In the genomic region with DNA sequence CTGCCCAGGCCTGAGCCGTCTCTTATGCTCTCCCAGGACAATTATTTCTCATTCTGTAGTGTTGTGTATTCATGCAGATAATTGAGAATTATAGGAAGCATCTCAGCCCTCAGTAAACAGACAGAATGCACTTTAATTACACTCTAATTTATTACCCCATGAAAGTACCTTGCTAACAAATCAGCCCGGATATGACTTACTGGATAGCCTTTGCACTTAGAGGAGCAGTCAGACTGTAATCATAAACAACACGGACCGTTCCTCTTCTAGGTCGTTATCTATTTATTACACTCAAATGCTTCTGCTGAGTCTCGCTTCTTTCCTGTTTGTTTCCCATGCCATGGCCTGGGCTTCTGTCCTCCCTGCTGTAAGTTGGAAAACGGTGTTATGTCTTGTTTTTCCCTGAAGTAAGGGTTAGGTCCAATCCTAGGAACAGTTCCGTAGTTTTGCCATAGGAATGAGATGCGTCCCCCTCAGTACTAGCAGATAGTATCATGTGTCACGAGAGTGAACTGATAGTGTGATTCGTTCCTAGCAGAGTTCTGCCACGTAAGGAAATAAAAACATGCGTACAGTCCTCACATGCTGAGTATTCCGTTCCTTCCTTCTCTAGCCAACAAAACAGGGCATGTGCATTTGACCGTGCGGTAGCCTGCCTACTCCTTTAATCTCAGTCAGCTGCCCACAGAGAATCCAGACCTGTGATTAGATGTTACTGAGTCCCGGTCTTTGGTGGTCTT, we compare ENCODE assay signal across 1 mouse cellular context.
A peak's percentile ranks its signal among the peaks of the same experiment; 100 is the strongest.
TF ChIP-seq lines count a peak whose summit lies in the region.

No protein-coding gene starts in this region.

TF ChIP-seq in MEL, 35 proteins besides CTCF, POLR2A, EP300 and RAD21 (continued from another document):
- no peak for TF ChIP-seq ZC3H11A (IDR thresholded peaks at IDR 0.05; ENCODE audit: low read depth, low read length)
- peak; percentile 96 for TF ChIP-seq BHLHE40 (IDR thresholded peaks at IDR 0.05; ENCODE audit: borderline replicate concordance, low read depth, low read length)
- TF ChIP-seq E2F4 (IDR thresholded peaks at IDR 0.05; ENCODE audit: borderline replicate concordance, low read depth, low read length): no peak
- TF ChIP-seq SMC3 (IDR thresholded peaks at IDR 0.05; ENCODE audit: low read depth, low read length): 0 out of 2 replicates have a peak, but pooled peaks have one; percentile 6
- no peak for TF ChIP-seq MEF2A (IDR thresholded peaks at IDR 0.05; ENCODE audit: extremely low read depth, insufficient replicate concordance, low read depth, low read length, poor library complexity, severe bottlenecking)
- 0 out of 2 replicates have a peak, but pooled peaks have one; percentile 63 for TF ChIP-seq CHD1 (IDR thresholded peaks at IDR 0.05; ENCODE audit: low read depth, low read length)
- no peak for TF ChIP-seq NRF1 (IDR thresholded peaks at IDR 0.05; ENCODE audit: insufficient read depth, low read depth, low read length, poor library complexity, severe bottlenecking)
- peak; percentile 61 for TF ChIP-seq TAL1 (IDR thresholded peaks at IDR 0.05; ENCODE audit: low read length)
- 0 out of 2 replicates have a peak, but pooled peaks have one; percentile 34 for TF ChIP-seq HCFC1 (IDR thresholded peaks at IDR 0.05; ENCODE audit: low read depth, low read length)
- TF ChIP-seq MAX (IDR thresholded peaks at IDR 0.05; ENCODE audit: low read length): peak; percentile 45; the same call in 1 of the 2 replicates
